Mouse (Mus musculus) liver, postnatal 0 days (tissue): ENCODE data around the gene Ucma.

Experiments
- CTCF ChIP-seq: sonication (generic); IDR thresholded peaks from 2 replicates; pipeline ENCODE4 v1.5.1; 2016; ENCODE audit warnings: antibody characterized with exemption, low read depth
- EP300 ChIP-seq: IDR thresholded peaks from 2 replicates; pipeline ENCODE4 v1.6.1; 2016; ENCODE audit warnings: antibody characterized with exemption, low read depth, mild to moderate bottlenecking

DNA sequence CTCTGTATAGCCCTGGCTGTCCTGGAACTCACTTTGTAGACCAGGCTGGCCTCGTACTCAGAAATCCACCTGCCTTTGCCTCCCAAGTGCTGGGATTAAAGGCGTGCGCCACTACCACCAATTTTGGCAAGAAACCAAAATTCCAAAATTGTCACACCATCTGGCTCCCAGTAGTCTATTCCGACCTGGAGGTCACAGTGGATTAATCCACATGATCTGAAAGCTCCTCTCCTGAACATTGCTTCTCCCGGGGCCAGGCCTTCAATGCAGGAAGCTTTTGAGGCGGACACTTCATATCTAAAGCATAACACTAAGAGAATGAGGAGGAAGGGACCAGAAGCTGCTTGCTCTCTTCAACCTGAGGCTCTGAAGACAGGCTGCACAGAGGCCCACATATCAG, 39.6 kb downstream of the Ucma start:
- TF ChIP-seq CTCF (no peak), EP300 (no peak)
